Mouse (Mus musculus): Measurements from ENCODE around the gene Gm765.

Gm765 gene

DNA sequence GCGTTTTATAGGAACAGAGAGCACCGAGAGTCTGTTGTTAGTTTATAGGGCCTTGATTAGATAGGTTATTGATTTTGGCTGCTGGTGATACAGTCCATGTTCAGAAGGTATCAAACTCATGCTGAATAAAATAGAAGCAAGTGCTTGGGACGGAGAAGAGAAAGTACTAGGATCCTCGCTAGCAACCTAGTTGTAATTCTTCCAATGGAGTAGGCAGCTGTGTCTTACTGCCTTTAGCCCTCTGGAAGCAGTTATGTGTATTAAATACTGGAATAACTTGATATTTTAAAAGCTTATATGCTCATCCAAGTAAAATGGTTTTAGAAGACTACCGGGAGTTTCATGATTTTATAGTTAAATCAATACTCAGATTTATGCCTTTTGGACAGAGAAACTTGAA lies 132.3 kb downstream of the Gm765 start:
- no peak for DNase-seq

DNA sequence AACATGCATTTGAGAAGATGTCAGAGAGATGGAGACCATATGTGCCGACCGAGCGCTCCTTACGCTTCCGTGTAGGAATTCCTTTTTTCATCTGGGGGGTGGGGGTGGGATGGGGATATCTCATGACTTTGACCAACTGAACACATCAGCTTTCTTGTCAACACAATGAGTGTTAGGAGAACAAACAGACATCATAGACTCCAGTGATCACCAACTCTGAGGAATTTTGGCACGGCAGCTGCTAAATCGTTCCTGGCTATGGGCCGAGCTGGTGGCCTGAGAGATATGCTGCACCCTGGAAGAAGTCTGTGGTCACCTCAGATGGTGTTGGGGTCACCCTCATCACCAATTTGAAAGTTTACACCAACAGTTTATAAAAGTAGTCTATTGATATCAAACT lies 134.5 kb downstream of the Gm765 start:
- no peak for DNase-seq

DNA sequence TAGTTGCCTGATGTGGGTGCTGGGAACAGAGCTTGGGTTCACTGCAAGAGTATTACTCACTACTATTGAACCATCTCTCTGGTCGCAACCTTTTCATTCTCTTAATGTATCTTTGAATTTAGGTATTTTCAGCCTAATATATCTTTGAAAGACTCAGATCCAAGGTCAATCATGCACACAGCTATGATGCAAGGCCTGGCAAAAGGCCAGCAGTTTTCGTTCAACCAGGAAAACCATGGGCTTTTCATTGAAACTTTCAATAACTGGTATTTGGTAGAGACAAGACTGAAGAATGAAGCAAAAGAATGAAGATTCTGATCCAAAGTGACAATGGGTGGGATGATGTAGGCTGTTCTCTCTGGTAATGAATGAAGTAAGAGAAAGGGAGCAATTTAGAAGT lies 143.8 kb downstream of the Gm765 start:
- no peak for DNase-seq

DNA sequence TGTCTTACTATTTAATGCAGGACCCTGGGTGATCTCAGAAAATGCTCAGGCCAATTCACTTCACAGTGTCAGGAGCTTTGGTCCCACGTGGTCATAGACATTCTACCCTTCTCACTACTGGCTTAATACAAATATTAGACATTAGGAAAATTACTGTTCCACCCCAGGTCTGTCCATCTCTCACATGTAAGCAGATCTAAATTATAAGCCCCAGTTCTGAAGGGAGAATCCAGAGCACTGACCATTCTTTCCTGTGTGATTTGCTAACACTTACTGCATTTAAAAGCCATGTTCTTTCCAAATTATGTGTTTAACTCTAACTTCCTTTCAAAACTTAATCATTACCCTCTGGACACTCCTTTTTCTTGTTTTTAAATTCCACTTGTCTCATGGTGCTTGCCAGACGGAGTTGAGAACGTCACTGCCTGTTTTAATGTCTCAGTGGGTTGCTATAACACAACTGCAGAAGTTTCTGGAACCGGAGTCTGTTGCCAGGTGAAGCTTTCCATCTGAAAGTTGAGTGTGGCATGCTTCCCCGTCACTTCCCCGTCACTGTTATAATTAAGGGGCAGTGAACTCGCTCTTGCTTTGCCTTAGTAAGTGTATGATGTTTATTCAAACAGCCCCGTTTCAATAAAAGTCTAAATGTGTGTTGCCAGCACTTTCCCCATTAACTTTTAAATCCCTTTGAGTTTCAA lies 151.7 kb downstream of the Gm765 start:
- no peak for DNase-seq
